Mouse (Mus musculus) lung, postnatal 0 days (tissue): ENCODE measurements around the gene Col10a1.

Source experiments
- CTCF ChIP-seq: IDR thresholded peaks from 2 replicates; pipeline ENCODE4 v1.5.1; 2016; ENCODE audit warnings: antibody characterized with exemption, mild to moderate bottlenecking
- EP300 ChIP-seq: IDR thresholded peaks from 2 replicates; pipeline ENCODE4 v1.6.1; 2016; ENCODE audit warnings: antibody characterized with exemption, mild to moderate bottlenecking, control low read depth

- TF ChIP-seq CTCF (no peak), EP300 (no peak)
Observed at GRCm38 (mm10) chr10:34373332-34373731, 16.4 kb upstream of the Col10a1 start.
